Mouse (Mus musculus) embryonic stem cell, embryonic (primary cell): ENCODE data around the gene Nhlrc4.

Experiments
- CTCF ChIA-PET, 4 experiments: fragments of 300-600 bp in 2 of 4; fragments of 350-600 bp in 2 of 4; sonication (Branson Sonifier 250); formaldehyde crosslinking; loops; one replicate each; lab custom pipeline; 2022; ENCODE audit warnings: inconsistent platforms in 2 of 4; lab: Charles Lee
- POLR2A ChIA-PET, 4 experiments: fragments of 300-600 bp in 2 of 4; fragments of 350-600 bp in 2 of 4; sonication (Branson Sonifier 250); formaldehyde crosslinking; loops; one replicate each; lab custom pipeline; 2022; ENCODE audit warnings: antibody characterized with exemption in 4 of 4, inconsistent platforms in 1 of 4; lab: Charles Lee

Gene Nhlrc4

DNA sequence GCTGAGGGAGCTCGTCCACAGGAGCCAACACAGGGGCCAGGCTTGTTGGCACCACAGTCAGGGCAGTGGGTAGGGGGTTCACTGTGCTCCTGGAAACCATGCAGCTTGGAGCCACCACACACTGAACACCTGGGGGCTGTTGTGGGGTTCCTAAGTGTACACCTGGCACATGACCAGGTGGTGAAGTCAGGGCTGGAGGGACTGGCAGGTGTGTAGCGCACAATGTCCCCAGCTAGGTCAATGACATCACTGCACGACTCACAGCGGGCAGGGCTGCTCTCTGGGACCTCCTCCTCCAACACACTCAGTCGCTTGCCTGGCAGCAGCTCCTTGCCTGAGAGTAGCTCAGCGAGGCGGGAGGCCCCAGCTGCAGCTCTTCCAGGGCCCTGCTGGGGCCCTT lies 19.5 kb upstream of the Nhlrc4 start:
- POLR2A ChIA-PET, result interaction anchor here in 2 of 4 experiments (0.9 to 2.9 kb wide), 9 partner anchors 8 to 237 kb away, joined by 3 to 11 read pairs (median 3); partner anchors contain the start of genes Capn15 (in 1 of the 2), Chtf18 (in 1 of the 2) and Rpusd1 (in 1 of the 2)

DNA sequence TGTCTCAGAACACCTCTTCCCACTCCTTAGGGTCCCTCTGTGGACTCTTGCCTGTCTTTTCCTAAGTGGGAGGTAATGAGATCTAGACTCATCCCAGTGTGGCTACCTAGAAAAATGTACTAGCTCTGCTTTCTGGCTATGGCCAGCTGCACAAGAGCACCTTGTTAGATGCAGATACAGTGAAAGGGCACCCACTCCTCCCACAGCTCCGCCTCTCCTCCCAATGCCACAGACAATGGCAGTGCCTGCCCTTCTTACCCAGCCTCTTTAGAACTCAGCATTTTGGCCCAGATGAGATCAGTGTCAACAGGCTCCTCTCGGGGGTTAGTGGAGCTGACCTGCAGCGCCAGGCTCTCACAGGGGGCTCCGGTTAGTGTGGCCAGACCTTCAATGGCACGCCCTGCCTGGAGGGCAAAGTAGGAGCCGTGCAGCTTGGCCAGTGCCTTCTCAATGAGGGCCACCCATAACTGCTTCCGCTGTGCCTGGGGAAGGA lies 17.7 kb upstream of the Nhlrc4 start:
- POLR2A ChIA-PET, result interaction anchor here in 2 of 4 experiments (0.7 to 2.9 kb wide), 5 partner anchors 10 to 29 kb away, joined by 3 to 11 read pairs (median 3); partner anchors contain the start of gene Capn15 (in 2 of the 2)

More for the DNA sequence above, 19.5 kb upstream of the Nhlrc4 start:
- CTCF ChIA-PET, result interaction anchor here in 3 of 4 experiments (0.6 to 1.4 kb wide), 4 partner anchors 45 to 1267 kb away, joined by 3 to 4 read pairs (median 3); no protein-coding TSS in a partner anchor

DNA sequence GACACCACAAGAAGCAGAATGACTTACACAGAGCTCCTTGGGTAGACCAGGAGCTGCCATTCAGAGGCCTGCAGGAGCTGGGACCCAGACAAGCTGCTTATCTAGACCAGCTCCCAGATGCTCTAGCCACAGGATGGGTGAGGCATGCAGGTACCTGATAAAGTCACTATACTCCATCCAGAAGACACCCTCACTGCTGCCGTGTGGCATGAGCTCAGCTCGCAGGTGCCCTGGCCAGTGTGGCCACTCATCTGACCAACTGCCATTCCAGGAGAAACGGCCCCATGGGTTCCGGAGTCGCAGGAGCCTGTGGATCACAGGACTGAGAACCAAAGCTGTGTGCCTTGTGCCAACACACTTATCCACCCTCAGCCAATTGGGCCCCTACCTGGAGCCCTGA lies 16.8 kb upstream of the Nhlrc4 start:
- ChIA-PET CTCF (interaction anchor here in 2 of 4 experiments (0.6 to 1.6 kb wide), 3 partner anchors 13 to 67 kb away, joined by 3 to 4 read pairs (median 3); no protein-coding TSS in a partner anchor), POLR2A (interaction anchor here in 2 of 4 experiments (1.2 to 1.6 kb wide), 4 partner anchors 10 to 29 kb away, joined by 3 to 4 read pairs (median 3); partner anchors contain the start of gene Capn15 (in 1 of the 2))

More for the DNA sequence above, 17.7 kb upstream of the Nhlrc4 start:
- CTCF ChIA-PET, result interaction anchor here in 2 of 4 experiments (0.9 to 1.6 kb wide), 3 partner anchors 14 to 88 kb away, joined by 3 to 4 read pairs (median 3); no protein-coding TSS in a partner anchor

DNA sequence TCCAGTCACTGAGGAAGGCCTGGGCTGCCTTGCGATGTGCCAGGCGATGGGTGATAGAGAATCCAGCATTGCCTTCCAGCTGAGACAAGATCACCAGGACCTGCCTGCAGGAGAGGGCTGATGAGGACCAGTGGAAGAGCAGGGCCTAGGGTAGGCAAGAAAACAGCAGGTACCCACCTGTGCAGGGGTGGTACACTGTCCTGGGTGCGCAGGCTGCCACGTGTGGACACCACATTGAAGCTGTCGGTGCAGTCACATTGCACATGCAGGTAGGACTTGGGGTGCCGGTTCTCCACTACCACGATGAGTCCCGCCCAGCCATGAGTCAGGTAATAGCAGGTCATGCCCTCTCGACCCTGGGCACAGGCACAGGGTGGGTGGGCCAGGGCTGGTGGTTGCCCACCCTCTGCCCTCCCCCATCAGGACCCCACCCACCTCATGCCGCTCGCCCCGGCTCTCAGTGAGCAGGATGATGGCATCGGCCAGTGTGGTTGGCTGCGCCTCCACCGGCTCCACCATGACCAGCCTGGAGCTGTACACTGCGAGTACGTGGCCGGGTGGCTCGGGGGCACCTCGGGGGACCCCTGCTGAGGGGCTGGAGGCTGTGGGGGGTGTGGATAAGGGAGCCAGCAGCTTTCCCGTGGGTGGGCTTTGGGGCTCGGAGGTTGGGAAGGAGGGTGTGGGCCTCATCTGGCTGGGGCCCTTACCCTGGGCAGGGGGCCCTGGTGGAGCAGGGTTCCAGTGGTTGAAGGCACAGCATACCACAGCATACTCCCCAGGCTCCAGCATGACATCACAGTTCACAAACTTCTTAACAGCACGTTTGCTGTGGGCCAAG lies 15.1 kb upstream of the Nhlrc4 start:
- POLR2A ChIA-PET, result interaction anchor here in 1 of 4 experiments (0.6 to 1.2 kb wide), 3 partner anchors 9 to 71 kb away, joined by 3 to 4 read pairs (median 3); no protein-coding TSS in a partner anchor
- CTCF ChIA-PET, result interaction anchor here in 1 of 4 experiments (0.7 kb wide), 1 partner anchor 50 kb away, joined by 3 read pairs; no protein-coding TSS in a partner anchor

DNA sequence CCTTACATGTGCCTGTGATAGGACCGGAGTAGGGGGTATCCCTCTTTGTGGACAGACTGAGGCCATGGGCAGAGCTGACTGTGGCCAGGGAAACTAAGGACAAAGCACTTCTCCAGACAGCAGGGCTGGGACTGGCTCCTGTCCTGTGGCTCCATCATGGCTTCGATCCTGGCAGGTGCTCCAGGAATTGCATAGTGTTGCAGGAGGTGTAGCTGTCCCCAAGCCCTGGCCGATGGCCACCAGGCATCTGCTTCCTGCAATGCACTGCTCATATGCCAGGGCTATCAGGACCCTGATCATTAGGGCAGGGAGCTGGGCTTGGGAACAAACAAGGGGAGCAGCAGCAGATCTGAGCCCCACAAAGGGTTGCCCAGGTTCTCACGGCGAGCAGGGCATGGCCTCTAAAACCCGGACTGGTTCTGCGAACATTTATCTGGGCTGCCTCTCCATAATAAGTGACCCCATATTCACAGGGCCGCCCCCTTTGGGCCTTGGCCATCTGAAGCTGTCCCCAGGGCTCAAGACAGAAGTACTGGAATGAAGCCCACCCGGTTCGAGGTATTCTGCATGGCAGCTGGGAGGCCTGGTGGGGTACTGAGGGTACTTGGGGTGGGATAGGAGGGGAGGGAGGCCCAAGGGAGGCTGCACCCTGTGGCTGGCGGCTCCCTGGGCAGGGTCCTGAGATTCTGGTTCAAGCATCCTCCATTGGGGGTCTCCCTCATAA lies 14.2 kb upstream of the Nhlrc4 start:
- ChIA-PET POLR2A (interaction anchor here in 2 of 4 experiments (0.6 to 1.6 kb wide), 6 partner anchors 12 to 180 kb away, joined by 3 to 7 read pairs (median 3); partner anchors contain the start of gene Axin1 (in 1 of the 2)), CTCF (interaction anchor here in 1 of 4 experiments (1.1 kb wide), 1 partner anchor 65 kb away, joined by 4 read pairs; no protein-coding TSS in a partner anchor)

DNA sequence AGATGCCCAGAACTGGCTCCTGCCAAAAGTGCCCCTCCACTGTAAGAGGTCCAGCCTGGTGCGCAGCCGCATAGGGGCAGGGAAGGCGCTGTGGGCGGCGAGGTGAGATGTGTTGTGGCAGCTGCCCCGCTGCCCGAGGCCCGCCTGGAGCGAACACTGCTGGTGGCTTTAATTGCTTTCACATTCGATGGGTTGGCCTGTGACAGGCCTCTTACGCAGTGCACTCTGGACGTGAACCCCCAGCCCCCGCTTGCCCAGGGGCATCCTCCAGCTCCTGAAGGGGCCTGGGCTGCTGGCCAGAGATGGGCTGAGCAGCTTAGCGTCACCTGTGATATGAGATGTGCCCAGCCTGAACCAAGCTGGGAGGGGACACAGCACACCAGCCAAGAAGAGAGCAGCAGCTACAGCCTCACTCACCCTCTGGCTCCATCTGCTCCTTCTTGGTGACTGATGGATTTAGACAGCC lies 12.9 kb upstream of the Nhlrc4 start:
- CTCF ChIA-PET, result interaction anchor here in 1 of 4 experiments (1.1 kb wide), 1 partner anchor 64 kb away, joined by 4 read pairs; no protein-coding TSS in a partner anchor
- POLR2A ChIA-PET, result interaction anchor here in 2 of 4 experiments (0.8 to 1.6 kb wide), 5 partner anchors 10 to 181 kb away, joined by 3 to 7 read pairs (median 3); partner anchors contain the start of genes Axin1 (in 1 of the 2), Capn15 (in 1 of the 2) and Stub1 (in 1 of the 2)

DNA sequence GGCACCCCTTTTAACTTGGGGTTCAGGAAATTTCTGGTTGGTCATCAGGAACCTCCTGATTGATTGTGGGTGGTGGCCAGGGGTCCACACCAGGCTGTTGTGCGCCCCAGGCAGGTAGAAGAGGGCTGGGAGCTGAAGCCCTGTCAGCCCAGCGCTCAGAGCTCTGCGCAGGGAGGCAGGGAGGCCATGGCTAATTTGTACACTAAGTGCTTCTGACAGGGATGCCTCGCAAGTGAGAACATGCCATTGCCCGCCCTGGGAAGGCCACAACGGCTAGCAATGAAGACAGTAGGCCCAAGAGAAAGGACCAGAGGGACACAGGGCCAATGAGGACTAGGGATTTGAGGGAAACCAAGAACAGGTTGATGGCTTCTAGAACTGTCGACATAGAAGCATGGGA lies 11.9 kb upstream of the Nhlrc4 start:
- CTCF ChIA-PET, result no interaction called here
- POLR2A ChIA-PET, result interaction anchor here in 1 of 4 experiments (1.1 kb wide), 1 partner anchor 124 kb away, joined by 3 read pairs; the partner anchor contains the start of gene Stub1

DNA sequence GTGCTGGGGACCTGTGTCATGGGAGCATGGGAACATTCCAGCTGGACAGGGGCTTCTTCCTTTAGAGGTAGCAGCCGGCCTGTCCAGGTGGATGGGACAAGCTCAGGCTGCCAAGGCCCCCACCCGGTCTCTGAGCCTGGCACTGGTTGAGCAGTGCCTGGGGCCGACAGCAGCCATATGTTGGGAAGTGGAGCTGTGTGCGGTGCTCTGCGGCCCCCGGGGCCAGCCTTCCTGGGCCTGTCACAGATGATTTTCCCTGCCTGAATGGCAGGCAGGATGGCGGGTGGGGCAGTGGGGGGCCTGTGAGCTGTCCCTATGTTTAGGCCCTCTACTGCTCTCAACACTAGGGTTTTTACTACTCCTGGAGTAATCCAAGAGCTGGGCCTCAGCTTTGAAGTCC lies 11.4 kb upstream of the Nhlrc4 start:
- POLR2A ChIA-PET, result no interaction called here
- CTCF ChIA-PET, result interaction anchor here in 1 of 4 experiments (0.6 kb wide), 1 partner anchor 939 kb away, joined by 3 read pairs; no protein-coding TSS in a partner anchor

DNA sequence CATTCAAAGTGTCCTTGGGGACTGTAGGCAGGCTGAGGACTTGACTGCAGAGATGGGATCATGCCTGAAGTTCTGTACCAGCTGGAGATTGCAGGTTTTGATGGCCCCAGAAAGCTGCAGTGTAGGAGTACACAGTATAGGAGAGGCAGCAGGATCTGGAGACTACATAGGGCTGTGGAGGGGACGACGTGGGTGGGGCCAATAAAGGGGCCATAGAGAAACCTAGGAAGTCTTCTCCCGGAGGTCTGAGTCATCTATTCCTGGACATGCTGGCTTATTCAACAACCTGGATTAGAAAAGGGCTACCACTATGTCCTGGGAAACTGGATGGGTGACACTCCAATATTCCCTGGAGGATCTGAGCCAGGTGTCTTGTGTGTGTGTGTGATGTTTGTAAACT lies 11.0 kb upstream of the Nhlrc4 start:
- ChIA-PET POLR2A (no interaction called here), CTCF (interaction anchor here in 1 of 4 experiments (0.6 kb wide), 2 partner anchors 381 to 940 kb away, joined by 3 to 23 read pairs; no protein-coding TSS in a partner anchor)

DNA sequence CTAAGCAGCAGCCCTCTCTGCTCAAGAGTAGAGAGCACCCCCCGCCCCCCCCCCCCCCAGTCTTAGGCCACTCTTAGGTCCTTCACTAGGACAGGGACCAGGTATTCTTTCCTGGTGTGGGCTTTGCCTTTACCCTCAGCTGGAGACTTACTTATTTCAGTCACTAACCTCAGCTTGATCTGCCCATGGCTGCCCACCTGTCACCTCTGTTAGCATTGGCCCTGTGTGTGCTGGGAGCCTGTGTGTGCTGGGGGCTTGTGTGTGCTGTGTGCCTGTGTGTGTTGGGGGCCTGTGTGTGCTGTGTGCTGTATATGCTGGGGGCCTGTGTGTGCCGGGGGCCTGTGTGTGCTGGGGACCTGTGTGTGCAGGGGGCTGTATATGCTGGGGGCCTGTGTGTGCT lies 9.9 kb upstream of the Nhlrc4 start:
- CTCF ChIA-PET, result interaction anchor here in 2 of 4 experiments (0.6 to 1.4 kb wide), 2 partner anchors 57 to 86 kb away, joined by 3 to 5 read pairs; no protein-coding TSS in a partner anchor
- POLR2A ChIA-PET, result interaction anchor here in 2 of 4 experiments (0.6 to 5.9 kb wide), 5 partner anchors 10 to 1060 kb away, joined by 3 to 27 read pairs (median 3); partner anchors contain the start of genes Eme2 (in 1 of the 2), Mrps34 (in 1 of the 2), Nhlrc4 (in 1 of the 2) and Pigq (in 1 of the 2)

DNA sequence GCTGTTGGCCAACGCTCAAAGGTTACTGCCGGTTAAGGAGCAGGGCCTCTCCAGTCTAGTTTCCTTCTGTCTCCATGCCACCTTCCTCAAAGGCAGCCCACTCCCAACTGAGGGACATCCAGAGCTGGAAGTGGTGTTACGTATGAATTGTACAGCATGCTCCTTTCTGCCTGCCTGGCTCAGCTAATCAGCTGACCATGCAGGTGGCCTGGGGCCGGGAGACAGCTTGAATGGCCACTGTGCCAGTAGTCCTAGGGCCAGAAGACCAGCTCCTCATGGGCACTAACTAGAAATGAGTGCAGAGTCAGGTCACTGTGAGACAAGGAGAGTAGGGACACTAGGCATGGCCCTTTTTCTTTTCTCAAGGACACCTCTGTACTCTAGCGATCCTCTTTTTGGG lies 8.4 kb upstream of the Nhlrc4 start:
- ChIA-PET CTCF (no interaction called here), POLR2A (interaction anchor here in 3 of 4 experiments (0.7 to 5.9 kb wide), 4 partner anchors 11 to 160 kb away, joined by 3 to 27 read pairs (median 3); no protein-coding TSS in a partner anchor)

DNA sequence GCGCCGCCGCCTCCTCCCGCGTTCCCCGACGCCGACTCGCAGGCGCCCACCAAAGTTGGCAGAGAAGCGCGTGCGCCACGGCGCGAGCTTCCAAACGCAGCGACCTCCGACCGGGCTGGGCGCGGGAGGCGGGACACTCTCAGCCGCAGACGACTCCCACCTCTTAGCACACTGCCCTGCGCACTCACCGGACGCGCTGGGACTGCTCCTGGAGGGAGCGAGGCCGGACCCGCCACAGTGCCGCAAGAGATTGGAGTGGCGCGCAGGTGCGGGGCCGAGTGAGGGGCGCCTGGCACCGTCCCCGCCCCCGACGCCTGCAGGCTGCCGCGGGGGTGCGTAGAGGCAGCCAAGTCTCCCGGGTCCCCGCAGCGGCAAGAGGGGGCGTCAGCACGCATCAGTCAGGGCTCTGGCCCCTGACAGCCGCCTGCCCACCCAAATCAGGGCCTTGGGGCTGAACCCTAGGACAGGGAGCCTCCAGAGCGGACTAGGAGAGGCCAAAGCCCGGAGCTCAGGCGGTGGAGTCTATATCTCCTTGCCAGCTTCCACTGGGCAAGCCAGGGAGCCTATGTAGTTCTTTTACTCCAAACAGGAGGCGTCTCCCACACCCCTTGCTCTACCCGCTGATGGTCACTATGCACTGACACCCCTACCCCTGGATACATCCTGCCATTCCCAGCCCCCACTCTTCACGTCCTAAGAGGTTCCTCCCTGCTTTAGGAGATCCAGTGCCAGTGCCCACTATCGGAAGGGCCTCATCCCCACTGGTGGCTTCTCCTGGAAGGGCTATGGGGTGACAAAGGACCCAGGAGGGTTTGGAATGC lies 7.3 kb upstream of the Nhlrc4 start, which contains the start of gene A930017K11Rik:
A930017K11Rik (minus strand) TSS at position 763 of the 821 bp plus-strand sequence.
- POLR2A ChIA-PET, result interaction anchor here in 3 of 4 experiments (0.6 to 5.9 kb wide), 12 partner anchors 10 to 119 kb away, joined by 3 to 27 read pairs (median 4); partner anchors contain the start of gene Stub1 (in 1 of the 3)
- CTCF ChIA-PET, result interaction anchor here in 3 of 4 experiments (0.6 to 2.1 kb wide), 7 partner anchors 12 to 220 kb away, joined by 3 to 5 read pairs (median 4); no protein-coding TSS in a partner anchor

DNA sequence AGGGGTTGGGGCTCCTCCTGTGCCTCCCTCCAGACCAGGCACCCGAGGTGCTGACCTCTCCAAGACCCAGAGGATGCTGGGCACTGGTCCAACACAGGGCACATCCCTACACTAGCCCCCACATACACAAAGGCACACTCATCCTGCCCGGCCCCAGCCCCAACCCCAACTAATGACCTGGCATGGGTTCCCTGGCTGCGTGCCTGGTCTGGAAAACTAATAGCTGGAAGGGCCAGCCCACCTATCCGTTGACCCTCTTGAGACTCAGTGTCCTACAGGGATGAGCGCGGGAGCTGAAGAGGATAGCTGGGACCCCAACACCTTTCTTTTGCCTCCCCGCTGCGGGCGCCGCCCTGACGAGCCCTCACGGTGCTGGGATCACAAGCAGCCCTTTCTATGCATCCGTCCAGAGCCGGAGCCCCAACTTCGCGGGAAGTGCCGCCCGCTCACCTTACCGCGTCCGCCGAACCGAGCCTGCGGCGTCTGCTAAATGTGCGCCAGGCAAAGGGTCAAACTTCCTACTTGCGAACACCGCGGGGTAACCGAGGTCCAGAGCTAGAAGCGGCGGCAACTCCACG lies 6.6 kb upstream of the Nhlrc4 start:
- ChIA-PET POLR2A (interaction anchor here in 3 of 4 experiments (0.6 to 5.9 kb wide), 15 partner anchors 9 to 150 kb away, joined by 3 to 27 read pairs (median 4); partner anchors contain the start of gene Stub1 (in 1 of the 3)), CTCF (interaction anchor here (0.6 to 2.1 kb wide), 8 partner anchors 11 to 310 kb away, joined by 3 to 5 read pairs (median 4); no protein-coding TSS in a partner anchor)

DNA sequence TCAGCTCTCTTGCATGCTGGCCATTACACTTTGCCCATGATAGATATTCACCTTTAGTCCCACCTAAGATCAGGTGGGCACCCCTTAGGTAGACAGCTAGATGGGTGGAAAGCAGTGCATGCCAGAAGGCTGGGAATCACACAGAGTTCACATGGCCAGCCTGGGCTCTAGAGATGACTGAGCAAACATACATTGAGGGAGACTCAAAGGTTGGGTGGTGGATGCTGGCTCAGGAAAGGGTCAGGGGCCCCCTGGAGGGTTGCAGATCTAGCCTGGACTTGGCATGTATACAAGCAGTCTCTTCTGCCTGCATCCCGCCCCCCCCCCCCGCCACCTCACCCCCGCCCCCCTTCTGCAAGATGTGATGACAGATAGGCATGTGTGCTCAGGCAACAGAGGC lies 5.9 kb upstream of the Nhlrc4 start:
- ChIA-PET CTCF (interaction anchor here in 3 of 4 experiments (0.6 to 2.1 kb wide), 6 partner anchors 10 to 311 kb away, joined by 3 to 5 read pairs (median 4); no protein-coding TSS in a partner anchor), POLR2A (interaction anchor here in 2 of 4 experiments (0.6 to 5.9 kb wide), 12 partner anchors 8 to 150 kb away, joined by 3 to 27 read pairs (median 4); no protein-coding TSS in a partner anchor)

DNA sequence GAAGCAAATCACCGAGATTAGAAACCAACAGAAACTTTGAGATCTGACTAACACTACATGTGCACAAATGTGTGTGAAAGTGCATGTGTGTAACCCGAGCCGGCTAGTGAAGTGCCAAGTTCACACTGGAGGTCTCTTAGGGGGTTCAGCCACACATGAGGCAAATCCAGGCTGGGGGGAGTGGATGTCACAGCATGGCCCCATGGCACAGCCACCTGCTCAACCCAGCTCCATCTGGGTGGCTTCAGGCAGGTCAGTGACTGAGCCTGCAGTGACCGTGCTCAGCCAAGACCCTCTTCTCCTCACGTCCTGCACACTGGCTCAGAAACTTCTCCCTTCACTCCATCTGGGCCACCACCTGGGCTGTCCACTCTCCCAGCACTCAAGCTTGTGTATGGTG lies 5.2 kb upstream of the Nhlrc4 start:
- ChIA-PET CTCF (interaction anchor here in 2 of 4 experiments (1.2 to 2.1 kb wide), 2 partner anchors 56 kb away, joined by 3 to 4 read pairs; no protein-coding TSS in a partner anchor), POLR2A (interaction anchor here in 2 of 4 experiments (0.9 to 5.9 kb wide), 7 partner anchors 8 to 75 kb away, joined by 3 to 27 read pairs (median 4); partner anchors contain the start of gene Mettl26 (in 1 of the 2))
